Mouse (Mus musculus): Measurements from ENCODE around the gene B3gnt3. TPM values are rescaled to one million over a fixed set of nuclear protein-coding genes. Genes with fewer than 3 reads are reported as not detected.
"Not testable (repeated sequence)": the region's sequence is repeated elsewhere in the genome, so short reads cannot be mapped to it uniquely, and the experiment has no call there.

The B3gnt3 gene
- total RNA-seq, 2 experiments from 2014 or later, result 1.7 to 2.4 TPM

DNA sequence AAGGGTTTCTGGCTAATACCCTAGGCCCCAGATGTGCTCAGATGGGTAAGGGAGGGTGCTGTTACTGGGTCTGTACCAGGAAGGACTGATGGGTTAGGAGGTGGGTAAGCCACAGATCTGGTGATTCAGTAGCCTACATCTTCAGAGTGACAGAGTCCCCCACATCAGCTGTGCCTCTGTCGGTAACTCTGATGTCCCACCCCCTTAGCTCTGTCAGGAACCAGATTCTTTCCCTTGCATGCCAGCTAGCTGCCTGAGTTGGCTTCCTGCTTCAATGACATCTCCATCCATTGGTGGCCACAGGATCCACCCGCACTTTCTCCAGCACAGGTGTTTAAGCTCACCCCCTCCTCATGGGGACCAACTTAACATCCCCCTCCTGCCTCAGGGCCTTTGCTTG lies 10.0 kb upstream of the B3gnt3 start:
- DNase-seq (ENCODE audit: low spot score), result no peak

DNA sequence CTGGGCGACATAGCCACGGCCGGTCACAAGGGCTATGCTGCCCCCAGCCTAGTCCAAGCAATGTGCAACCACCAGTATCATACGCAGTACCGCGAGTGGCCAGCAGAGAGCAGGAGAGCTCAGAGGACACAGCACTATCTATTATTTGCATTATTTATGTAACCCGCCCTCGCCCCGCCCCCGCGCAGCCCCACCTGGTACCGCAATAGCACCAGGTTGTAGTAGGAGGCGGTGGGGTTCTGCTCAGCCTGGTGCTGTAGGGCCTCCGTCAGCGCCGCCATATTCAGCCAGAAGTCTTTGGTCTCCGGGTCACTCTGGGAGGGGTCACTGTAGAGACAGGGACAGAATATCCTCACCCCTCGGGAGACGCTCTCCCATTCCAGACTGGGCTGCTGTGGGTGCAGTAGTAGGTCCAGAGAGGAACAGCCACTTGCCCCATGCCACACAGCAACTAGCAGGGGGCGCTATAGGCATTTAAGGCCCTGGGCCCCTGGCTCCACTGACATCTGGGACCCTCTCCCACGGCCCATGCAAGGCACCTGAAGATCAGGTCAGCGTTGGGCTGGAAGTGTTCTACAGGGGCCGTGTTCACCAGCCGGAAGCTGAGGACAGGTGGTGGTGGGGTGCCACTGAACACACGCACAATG lies 8.3 kb upstream of the B3gnt3 start:
- peak; percentile 60 for DNase-seq (ENCODE audit: low spot score)

DNA sequence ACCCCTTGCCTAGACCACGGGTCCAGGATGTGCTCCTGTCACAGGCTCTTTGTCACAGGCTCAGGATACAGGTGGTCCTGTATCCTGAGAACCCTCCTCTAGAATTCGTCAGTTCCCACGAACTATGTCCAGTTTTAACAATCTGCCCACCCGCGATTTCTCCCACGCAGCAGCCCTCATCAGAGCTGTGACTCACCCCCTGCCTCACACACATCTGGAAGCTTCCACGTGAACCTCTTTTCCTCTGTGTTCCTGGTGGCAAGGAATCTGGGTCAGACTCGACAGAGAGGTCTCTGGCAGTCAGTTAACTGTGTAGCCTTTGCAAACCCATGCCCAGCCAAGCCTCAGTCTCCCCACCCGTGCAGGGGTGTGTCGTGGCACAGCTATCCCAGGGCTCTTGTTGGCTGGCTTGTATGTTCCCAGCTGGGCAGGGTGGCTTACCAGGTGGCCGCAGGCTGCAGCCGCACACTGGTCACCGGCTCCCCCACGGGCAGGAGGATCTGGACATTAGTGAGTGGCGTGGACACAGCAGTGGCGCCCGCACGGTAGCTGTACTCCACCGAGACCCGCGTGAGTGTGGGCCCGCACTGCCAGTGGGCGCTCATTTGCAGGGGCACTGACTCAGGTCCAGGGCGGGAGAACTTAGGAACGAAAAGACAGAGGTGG lies 7.7 kb upstream of the B3gnt3 start:
- no peak for DNase-seq (ENCODE audit: low spot score)

DNA sequence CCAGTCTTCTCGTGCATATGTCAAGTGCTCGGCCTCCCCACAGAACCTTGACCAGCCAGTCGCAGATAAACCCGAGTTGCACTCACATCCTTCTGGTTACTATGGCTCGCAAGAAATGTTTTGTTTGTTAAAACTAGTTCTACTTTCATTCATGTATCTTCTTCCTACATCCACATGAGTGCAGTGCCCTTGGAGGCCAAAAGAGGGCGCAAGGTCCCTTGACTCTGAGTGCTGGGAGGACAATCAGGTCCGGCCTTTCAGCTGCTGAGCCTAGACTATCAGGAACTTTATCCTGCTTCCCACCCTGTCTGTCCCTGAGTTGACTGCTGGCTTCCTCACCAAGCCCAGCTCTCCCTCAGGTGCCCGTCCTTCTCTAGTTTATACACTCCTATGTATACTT lies 6.3 kb upstream of the B3gnt3 start:
- no peak for DNase-seq (ENCODE audit: low spot score)

DNA sequence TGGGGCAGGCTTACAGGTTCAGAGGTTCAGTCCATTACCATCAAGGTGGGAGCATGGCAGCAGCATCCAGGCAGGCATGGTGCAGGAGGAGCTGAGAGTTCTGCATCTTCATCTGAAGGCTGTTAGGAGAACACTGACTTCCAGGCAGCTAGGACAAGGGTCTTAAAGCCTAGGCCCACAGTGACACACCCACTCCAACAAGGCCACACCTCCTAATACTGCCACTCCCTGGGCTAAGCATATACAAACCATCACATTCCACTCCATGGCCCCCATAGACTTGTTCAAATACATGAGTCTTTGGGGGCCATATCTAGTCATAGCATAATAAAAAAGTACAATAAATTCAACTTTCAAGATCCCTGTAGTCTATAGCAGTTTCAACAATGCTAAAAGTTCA lies 1.8 kb upstream of the B3gnt3 start:
- DNase-seq (ENCODE audit: low spot score), result not testable (repeated sequence)

DNA sequence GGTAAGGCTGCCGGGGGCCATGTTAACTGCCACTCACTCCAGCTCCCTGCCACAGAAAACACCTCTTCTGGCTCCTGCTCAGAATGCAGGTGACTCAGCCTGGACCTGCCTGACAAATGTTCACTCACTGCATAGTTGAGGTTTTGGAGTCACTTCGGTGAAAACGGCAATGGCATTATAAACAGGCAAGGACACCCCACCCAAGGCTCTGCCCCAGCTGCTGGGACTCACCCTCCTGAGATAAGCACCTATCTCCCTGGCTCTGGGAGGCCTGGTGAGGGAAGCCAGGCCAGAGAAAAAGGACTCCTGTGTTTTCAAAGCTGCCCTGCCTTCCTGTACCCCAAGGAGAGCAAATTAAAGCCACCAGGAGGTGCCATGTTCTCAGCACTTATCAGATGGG lies 1.3 kb upstream of the B3gnt3 start:
- no peak for DNase-seq (ENCODE audit: low spot score)

DNA sequence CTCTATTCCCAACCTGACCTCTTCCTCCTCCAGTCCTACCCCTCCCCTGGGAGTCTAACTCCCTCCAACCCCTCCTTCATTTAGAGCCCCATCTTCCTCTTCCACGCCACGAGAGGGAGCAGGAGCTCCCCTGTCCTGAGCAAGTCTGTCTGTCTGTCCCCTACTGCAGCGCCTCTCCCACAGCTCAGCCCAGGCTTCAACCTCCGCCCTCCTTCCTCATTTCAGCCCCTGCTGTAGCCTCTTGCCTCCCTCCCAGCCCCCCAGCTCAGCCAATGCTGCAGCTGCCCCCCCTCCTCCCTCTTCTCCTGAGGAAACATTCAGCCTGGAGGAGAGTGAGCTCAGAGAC lies 471 bp upstream of the B3gnt3 start:
- DNase-seq (ENCODE audit: low spot score), result no peak

DNA sequence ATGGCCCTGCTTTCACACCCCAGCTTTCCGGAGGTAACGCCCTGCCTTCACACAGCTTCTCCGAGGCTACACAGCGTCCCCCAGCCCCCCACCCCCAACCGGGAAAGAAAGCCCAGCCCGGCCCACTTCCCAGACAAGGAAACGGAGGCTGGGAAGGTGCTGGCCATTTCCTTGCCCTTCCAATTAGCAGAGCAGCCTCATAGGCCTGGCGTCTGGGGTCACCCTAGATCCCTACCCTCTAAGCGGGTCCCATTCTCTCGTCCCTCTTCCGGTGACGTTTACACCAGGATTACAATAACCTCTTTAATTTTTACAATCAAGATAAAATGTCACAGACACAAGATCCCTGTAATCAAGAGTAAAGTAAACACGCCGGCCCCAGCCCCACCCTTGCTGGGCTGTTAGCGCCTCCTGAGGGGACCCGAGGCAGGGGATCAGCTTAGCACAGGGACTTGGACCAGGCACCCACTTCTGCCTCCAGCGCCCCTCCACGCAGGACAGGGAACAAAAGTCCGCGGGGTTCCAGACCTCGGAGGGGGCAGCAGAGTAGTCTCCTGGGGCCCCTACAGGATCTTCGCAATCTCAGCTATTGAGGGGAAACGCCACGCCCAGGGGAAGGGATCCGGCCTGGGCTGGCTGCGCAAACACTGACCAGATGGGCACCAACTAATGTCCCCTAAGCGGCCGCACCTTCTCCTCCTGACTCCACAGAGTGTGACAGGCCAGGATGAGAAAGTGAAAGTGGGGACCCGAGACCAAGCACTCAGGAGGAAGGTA lies 908 bp downstream of the B3gnt3 start:
- no peak for DNase-seq (ENCODE audit: low spot score)

DNA sequence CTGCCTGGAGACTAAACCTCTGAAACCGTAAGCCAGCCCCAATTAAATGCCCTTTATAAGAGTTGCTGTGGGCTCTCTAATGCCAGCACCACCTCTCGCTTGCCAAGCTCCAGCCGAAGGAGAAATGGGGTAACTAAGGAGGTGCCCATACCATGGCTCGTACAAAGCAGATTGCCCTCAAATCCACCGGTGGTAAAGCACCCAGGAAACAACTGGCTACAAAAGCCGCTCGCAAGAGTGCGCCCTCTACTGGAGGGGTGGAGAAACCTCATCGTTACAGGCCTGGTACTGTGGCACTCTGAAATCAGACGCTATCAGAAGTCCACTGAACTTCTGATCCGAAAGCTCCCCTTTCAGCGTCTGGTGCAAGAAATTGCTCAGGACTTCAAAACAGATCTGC lies 6.1 kb downstream of the B3gnt3 start:
- not testable (repeated sequence) for DNase-seq (ENCODE audit: low spot score)

DNA sequence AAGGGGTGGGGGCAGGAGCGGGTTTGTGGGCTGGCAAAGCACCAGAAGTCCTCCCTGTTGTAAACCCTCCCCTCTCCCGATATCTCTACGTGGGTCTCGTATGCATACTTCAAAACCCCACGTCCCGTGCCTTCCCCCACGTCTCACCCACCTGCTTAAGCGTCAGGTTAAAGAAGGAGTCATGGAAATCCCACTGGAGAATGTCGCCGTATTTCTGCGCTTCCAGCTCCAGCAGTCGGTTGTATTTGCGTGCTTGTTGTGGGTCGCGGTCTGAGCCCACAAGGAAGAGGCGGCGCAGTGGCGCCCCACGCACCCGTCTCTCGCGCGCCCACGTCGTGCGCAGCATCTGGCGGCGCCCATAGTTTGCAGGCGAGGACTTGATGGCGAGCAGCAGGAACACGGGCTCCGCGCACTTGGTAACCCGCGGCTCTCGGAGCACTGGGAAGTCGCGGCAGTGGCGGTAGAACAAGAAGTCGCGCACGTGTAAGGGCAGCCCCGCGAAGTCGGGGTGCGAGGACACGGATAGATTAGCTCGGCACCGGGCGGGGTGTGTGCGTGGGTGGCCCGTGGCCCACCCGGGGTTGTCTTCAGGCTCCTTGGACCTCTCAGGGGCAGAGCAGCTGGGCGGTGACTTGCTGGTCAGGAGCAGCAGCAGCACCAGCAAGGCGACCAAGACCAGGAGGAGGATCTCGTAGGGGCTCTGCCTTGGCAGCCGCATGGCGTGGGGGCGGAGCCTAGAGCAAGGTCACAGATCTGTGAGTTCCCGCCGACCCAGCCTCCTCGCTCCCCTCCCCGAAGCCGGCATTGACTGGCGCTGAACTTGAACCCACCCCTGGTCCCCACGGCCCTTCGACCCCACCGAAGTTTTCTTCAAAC lies 8.2 kb downstream of the B3gnt3 start:
- DNase-seq (ENCODE audit: low spot score), result no peak

DNA sequence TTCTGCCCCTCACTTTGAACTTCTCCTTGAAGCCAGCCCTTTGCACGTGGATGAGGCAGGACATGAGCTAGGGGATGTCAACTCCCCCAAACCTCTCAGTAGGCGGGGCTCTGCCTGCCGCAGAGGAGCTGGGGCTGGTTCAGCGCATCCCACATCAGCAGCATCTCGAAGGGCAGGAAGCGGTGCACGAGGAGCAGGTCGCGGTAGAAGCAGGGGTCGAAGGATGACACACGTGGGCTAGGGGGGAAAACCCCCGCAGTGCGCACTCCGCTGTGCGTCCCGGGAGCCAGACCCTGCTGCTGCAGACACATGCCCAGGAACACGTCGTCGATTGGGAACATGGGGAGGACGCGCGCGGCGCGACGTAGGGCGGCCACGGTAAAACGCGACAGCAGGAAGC lies 9.1 kb downstream of the B3gnt3 start:
- DNase-seq (ENCODE audit: low spot score), result no peak

DNA sequence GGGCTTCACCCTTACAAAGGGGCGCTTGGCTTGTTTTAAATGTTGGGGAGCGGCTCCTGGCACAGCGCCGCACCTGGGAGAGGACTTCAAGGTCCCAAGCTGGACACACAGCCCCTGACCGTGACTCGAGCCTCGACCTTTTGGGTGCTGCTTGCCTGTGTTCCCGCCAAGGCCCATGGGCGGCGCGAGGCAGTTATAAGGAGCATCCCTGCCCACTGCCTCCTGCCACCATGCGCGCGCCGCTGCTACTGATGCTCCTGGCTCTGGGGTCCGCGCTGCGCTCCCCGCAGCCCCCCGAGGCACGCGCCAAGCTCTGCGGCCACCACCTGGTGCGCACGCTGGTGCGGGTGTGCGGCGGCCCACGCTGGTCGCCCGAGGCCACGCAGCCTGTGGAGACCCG lies 12.6 kb downstream of the B3gnt3 start, which contains the start of gene Insl3:
TSS of gene Insl3 (plus strand) at position 187 of the 400 bp plus-strand sequence.
- DNase-seq (ENCODE audit: low spot score), result no peak

DNA sequence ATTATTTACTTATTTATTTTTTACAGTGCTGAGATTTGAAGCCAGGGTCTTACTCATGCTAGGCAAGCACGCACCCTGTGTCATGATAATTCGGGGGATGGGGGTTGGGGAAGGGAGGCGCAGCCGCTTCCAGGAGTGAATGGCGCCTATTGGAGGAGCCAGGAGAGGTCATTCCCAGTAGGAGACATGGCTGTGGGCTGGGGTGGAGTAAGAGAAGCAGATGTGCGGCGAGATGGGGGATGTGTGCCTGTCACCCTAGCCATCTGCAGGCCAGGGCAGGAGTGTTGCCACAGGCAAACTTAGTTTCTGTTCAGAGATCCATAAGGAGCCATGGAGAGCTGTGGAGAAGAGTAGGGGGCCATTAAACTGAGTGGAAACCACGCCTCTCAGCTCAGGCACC lies 14.0 kb downstream of the B3gnt3 start:
- DNase-seq (ENCODE audit: low spot score), result no peak

DNA sequence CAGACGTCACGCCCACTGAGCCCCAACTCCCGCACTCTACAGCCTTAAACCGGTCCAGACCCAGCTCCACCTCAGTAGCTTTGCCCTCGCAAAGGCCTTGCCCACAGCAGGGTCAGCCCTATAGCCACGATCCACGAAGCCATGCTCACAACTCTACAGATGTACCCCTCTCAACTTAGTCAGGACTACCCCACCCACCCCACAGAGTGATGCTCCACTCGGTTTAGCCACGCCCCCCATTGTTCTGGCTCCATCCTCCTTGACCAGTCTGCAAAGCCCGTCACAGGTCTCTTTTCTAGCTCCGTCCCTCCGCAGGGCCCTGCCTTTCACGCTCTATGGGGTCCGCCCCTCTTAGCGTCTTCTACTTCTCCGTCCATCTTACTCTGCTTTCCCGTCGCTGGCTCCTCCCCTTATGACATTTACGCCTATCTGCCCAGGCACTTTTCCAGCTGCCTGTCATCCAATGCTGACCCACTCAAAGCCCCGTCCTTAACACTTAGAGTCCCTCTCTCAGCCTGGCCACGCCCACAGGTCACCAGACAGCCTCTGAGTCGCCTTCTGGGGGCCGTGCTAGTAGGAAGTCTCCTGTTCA lies 15.3 kb downstream of the B3gnt3 start:
- DNase-seq (ENCODE audit: low spot score), result no peak

DNA sequence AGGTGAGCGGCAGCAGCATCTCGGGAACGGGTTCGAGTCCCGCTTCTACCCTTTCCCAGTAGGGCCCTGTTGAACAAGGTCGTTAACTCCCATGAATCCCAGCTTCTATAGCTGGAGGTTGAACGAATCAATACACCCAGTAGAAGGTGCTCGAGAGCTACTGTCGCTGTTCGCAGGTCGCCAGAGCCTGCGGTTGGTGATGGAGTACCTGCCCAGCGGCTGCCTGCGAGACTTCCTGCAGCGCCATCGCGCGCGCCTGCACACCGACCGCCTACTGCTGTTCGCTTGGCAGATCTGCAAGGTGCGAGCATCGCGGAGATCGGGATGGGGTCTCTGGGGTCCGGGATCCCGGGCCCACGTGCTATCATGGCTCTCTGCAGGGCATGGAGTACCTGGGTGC lies 16.0 kb downstream of the B3gnt3 start:
- no peak for DNase-seq (ENCODE audit: low spot score)

DNA sequence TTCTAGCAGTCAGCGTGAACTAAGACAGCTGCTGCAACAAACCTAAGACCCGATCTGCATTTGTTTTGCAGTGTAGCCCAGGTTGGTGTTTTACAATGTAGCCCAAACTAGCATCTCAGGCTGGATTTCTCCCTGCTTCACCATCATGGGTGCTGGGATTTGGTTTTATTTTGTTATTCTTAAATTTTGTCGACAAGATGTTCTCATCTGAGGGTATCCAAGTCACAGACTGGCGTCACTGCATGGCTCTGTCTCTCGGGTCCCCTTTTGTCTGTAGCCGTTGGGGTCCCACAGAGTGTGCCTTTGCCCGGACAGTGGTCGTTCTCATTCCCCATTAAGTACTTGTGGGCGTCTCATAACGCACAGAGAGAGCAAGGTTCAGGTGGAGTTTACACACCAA lies 16.9 kb downstream of the B3gnt3 start:
- no peak for DNase-seq (ENCODE audit: low spot score)

DNA sequence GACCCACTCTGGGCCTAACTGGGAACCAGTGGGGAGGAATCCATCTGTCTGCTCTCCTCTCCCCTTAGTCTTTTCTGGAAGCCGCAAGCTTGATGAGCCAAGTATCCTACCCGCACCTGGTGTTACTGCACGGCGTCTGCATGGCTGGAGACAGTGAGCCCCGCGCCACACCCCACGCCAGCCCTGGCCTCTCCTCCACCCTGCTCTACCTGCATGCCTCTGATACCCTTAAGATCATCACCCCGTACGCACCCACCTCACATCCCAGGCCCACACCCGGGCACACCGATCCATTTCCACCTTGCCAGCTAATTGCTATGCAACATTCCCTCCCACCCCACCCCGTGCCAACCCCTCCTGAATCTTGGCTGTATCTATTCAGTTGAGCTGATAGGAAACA lies 18.8 kb downstream of the B3gnt3 start:
- no peak for DNase-seq (ENCODE audit: low spot score)

DNA sequence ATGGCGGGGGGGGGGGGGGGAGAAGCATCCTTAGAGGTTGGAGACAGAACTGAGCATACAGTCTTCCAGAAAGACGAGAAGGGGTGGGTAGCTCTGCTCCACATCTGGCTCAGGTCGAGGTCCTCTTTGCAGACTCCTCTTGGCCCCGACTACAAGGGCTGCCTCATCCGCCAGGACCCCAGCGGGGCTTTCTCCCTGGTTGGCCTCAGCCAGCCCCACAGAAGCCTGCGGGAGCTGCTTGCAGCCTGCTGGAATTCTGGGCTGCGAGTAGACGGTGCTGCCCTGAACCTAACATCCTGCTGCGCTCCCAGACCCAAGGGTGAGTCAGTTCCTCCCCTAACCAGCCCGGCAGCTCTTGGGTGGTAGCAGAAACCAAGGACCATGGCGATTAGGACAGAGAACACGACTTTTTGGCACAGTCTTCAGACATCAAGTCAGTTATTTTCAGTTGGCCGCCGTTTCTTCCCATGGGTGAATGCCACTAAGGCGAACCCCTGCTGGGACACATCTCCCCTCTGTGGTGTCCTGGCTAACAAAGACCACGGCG lies 20.1 kb downstream of the B3gnt3 start:
- no peak for DNase-seq (ENCODE audit: low spot score)

DNA sequence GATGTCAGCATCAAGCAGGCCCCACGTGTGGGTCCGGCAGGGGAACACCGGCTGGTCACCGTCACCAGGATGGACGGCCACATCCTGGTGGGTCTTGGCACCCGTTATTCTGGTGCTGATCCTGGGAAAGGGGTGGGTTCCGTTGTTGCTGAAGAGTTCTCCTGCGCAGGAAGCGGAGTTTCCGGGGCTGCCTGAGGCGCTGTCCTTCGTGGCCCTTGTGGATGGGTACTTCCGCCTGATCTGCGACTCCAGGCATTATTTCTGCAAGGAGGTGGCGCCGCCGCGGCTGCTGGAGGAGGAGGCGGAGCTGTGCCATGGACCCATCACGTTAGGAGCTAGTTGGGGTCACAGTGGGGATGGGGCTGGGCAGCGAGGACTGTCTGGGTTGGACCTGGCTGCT lies 21.1 kb downstream of the B3gnt3 start:
- DNase-seq (ENCODE audit: low spot score), result no peak

DNA sequence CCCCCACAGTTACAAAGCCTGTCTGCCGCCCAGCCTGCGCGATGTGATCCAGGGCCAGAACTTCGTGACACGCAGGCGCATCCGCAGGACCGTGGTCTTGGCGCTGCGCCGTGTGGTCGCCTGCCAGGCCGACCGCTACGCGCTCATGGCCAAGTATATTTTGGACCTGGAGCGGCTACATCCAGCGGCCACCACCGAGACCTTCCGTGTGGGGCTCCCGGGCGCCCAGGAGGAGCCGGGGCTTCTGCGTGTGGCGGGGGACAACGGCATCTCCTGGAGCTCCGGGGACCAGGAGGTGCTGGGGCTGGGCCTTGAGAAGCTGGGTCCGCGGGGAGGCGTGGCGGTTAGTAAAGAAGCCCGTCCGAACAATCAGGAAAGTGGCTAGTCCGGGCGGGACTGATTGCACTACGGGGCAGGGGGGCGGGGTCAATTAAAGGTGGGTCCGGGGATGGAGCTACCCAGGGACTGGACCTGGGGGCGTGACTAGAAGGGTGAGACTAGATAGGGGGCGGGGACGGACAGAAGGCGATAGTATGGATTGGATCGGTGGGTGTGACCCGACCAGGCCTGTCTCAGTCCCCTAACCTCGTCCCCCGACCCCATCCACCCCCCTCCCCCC lies 21.9 kb downstream of the B3gnt3 start:
- DNase-seq (ENCODE audit: low spot score), result no peak

DNA sequence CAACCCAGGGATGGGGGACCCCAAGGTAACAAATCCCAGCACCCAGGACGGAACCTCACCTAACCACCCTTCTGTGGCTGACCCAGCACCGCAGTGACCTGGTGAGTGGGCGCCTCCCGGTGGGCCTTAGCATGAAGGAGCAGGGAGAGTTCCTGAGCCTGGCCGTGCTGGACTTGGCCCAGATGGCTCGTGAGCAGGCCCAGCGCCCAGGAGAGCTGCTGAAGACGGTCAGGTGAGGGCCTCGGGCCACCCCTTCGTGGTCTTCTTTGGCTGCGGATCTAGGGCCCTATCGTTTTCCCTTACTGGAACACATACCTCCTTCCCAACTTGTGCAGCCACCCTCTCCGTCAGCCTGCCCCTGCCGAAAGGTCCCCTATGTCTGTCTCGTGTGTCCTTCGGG lies 22.5 kb downstream of the B3gnt3 start:
- DNase-seq (ENCODE audit: low spot score), result no peak

Measured in gastrocnemius, adult 18-20 months (tissue).